Mouse (Mus musculus): ENCODE results near the gene Slc2a4. TPM values are rescaled to one million over a fixed set of nuclear protein-coding genes. Genes with fewer than 3 reads are reported as not detected.
"Not testable (repeated sequence)": the region's sequence is repeated elsewhere in the genome, so short reads cannot be mapped to it uniquely, and the experiment has no call there.

Gene Slc2a4
- total RNA-seq, 4 experiments from 2014 or later = 4.8 to 5.4 (median 5.1) TPM

- DNase-seq (ENCODE audit: low spot score in 2 of 2) = no peak
Observed at GRCm38 (mm10) chr11:69940962-69941361, 7.0 kb downstream of the Slc2a4 start.

- no peak for DNase-seq (ENCODE audit: low spot score in 2 of 2)
Observed at GRCm38 (mm10) chr11:69939731-69940130, 8.3 kb downstream of the Slc2a4 start.

GRCm38 (mm10) chr11:69939181-69939580, 8.8 kb downstream of the Slc2a4 start:
- no peak for DNase-seq (ENCODE audit: low spot score in 2 of 2)

GRCm38 (mm10) chr11:69938401-69938979, 9.5 kb downstream of the Slc2a4 start:
- DNase-seq (ENCODE audit: low spot score in 2 of 2) = no peak

GRCm38 (mm10) chr11:69937834-69938233, 10.2 kb downstream of the Slc2a4 start:
- no peak for DNase-seq (ENCODE audit: low spot score in 2 of 2)

- no peak for DNase-seq (ENCODE audit: low spot score in 2 of 2)
Observed at GRCm38 (mm10) chr11:69937385-69937784, 10.6 kb downstream of the Slc2a4 start.

- no peak for DNase-seq (ENCODE audit: low spot score in 2 of 2)
Observed at GRCm38 (mm10) chr11:69936714-69937347, 11.2 kb downstream of the Slc2a4 start.

GRCm38 (mm10) chr11:69936156-69936555, 11.8 kb downstream of the Slc2a4 start:
- no peak for DNase-seq (ENCODE audit: low spot score in 2 of 2)

- peak in 1 of 2 experiments; percentile 89 for DNase-seq (ENCODE audit: low spot score in 2 of 2)
Observed at GRCm38 (mm10) chr11:69935137-69935879, 12.7 kb downstream of the Slc2a4 start, which contains the start of gene Ybx2. Gene Ybx2 (plus strand): TSS chr11:69935796.

GRCm38 (mm10) chr11:69934681-69935080, 13.3 kb downstream of the Slc2a4 start:
- no peak for DNase-seq (ENCODE audit: low spot score in 2 of 2)

- DNase-seq (ENCODE audit: low spot score in 2 of 2) = peak in 1 of 2 experiments; percentile 90
Observed at GRCm38 (mm10) chr11:69934169-69934568, 13.8 kb downstream of the Slc2a4 start.

GRCm38 (mm10) chr11:69933066-69933465, 14.9 kb downstream of the Slc2a4 start:
- DNase-seq (ENCODE audit: low spot score in 2 of 2) = no peak

GRCm38 (mm10) chr11:69932254-69932653, 15.7 kb downstream of the Slc2a4 start:
- no peak for DNase-seq (ENCODE audit: low spot score in 2 of 2)

GRCm38 (mm10) chr11:69931769-69932168, 16.2 kb downstream of the Slc2a4 start:
- no peak for DNase-seq (ENCODE audit: low spot score in 2 of 2)

- no peak for DNase-seq (ENCODE audit: low spot score in 2 of 2)
Observed at GRCm38 (mm10) chr11:69930967-69931537, 16.9 kb downstream of the Slc2a4 start.

GRCm38 (mm10) chr11:69930176-69930575, 17.8 kb downstream of the Slc2a4 start:
- DNase-seq (ENCODE audit: low spot score in 2 of 2) = not testable (repeated sequence)

- DNase-seq (ENCODE audit: low spot score in 2 of 2) = no peak
Observed at GRCm38 (mm10) chr11:69929712-69930111, 18.3 kb downstream of the Slc2a4 start.

- no peak for DNase-seq (ENCODE audit: low spot score in 2 of 2)
Observed at GRCm38 (mm10) chr11:69927501-69927900, 20.5 kb downstream of the Slc2a4 start.

- no peak for DNase-seq (ENCODE audit: low spot score in 2 of 2)
Observed at GRCm38 (mm10) chr11:69922796-69923195, 25.2 kb downstream of the Slc2a4 start.

- no peak for DNase-seq (ENCODE audit: low spot score in 2 of 2)
Observed at GRCm38 (mm10) chr11:69922012-69922756, 25.8 kb downstream of the Slc2a4 start.
